Mouse (Mus musculus) MEL (cell line): ENCODE measurements at regions not wholly inside any gene's neighbourhood (a gene's known extent, or its start where the extent isn't known, plus 50 kb on each side); places are given as distances from the start of the nearest gene placed in this dataset.

Experiments
- BHLHE40 ChIP-seq: IDR thresholded peaks from 2 replicates; pipeline ENCODE4 v1.6.1; 2012; ENCODE audit warnings: low read depth, mild to moderate bottlenecking, inconsistent platforms, low read length, improper control_type of control experiment, borderline replicate concordance
- MAFK ChIP-seq: IDR thresholded peaks from 2 replicates; pipeline ENCODE4 v1.6.1; 2011; ENCODE audit warnings: low read depth, mild to moderate bottlenecking, low read length, improper control_type of control experiment, borderline replicate concordance
- POLR2A ChIP-seq, 2 experiments: IDR thresholded peaks; 2 replicates each; pipeline ENCODE4 v1.6.1; 2011 to 2012; ENCODE audit warnings: low read length in 2 of 2, mild to moderate bottlenecking in 2 of 2, control low read depth in 1 of 2, improper control_type of control experiment in 1 of 2, low read depth in 1 of 2, moderate library complexity in 1 of 2; ENCODE audit not compliant: control insufficient read depth in 1 of 2, insufficient read depth in 1 of 2, poor library complexity in 1 of 2
- SMC3 ChIP-seq: IDR thresholded peaks from 2 replicates; pipeline ENCODE4 v1.6.1; 2011; ENCODE audit warnings: low read depth, low read length, improper control_type of control experiment
- ZKSCAN1 ChIP-seq: IDR thresholded peaks from 2 replicates; pipeline ENCODE4 v1.6.1; 2012; ENCODE audit warnings: low read depth, mild to moderate bottlenecking, inconsistent platforms, low read length, improper control_type of control experiment, moderate library complexity

DNA sequence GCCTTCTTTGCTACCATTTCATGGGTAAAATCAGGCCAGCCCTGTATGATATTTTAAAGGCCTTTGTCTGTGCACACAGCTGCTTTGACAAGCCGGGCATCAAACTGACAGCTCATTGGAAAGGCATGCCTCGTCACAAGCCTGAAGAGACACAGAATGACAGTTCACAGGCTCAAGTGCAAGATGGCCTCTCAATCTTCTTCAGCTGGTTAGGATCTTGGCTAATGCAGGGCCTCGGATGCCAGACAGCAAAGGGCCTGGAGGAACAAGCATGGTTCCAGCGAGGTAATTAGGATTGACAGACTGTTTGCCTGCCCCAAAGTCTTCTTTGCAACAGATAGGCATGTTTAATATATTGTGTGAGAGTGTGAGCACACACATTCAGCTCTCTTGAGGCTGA lies 109.3 kb upstream of the Mmadhc start:
- TF ChIP-seq BHLHE40 = no peak
- no peak for TF ChIP-seq MAFK
- no peak for TF ChIP-seq POLR2A (IDR thresholded peaks at IDR 0.05; ENCODE audit: control insufficient read depth in 1 of 2, insufficient read depth in 1 of 2, low read depth in 1 of 2, low read length in 2 of 2, poor library complexity in 1 of 2)
- TF ChIP-seq ZKSCAN1 = no peak
- no peak for TF ChIP-seq SMC3
